Mouse (Mus musculus) midbrain, embryonic 13.5 days (tissue): ENCODE results near the gene Klhl10. TPM values are rescaled to one million over a fixed set of nuclear protein-coding genes. Genes with fewer than 3 reads are reported as not detected.

Experiments
- ATAC-seq: fragments of 200-750 bp; cut with Nextera tagmentation; 2 replicates; pipeline ENCODE4 v1.8.0; 2017; ENCODE audit warnings: mild to moderate bottlenecking, moderate TSS enrichment, moderate library complexity
- H3K27ac ChIP-seq: fragments of 300-500 bp; sonication (generic); 2 replicates; pipeline ENCODE4 v1.5.1; 2015; ENCODE audit warnings: inconsistent platforms, mild to moderate bottlenecking, moderate library complexity
- H3K27me3 ChIP-seq: fragments of 300-500 bp; sonication (generic); 2 replicates; pipeline ENCODE4 v1.6.1; 2015; ENCODE audit warnings: mild to moderate bottlenecking, inconsistent platforms
- H3K36me3 ChIP-seq: fragments of 300-500 bp; sonication (generic); 2 replicates; pipeline ENCODE4 v1.6.1; 2015; ENCODE audit warnings: mild to moderate bottlenecking, inconsistent platforms
- H3K4me1 ChIP-seq: fragments of 300-500 bp; sonication (generic); replicated peaks from 2 replicates; pipeline ENCODE4 v1.6.1; 2015; ENCODE audit warnings: inconsistent platforms
- H3K4me2 ChIP-seq: fragments of 300-500 bp; sonication (generic); replicated peaks from 2 replicates; pipeline ENCODE4 v1.6.1; 2015; ENCODE audit warnings: moderate library complexity, mild to moderate bottlenecking, inconsistent platforms
- H3K4me3 ChIP-seq: fragments of 300-500 bp; sonication (generic); replicated peaks from 2 replicates; pipeline ENCODE4 v1.5.1; 2015; ENCODE audit warnings: mild to moderate bottlenecking, inconsistent platforms
- H3K9ac ChIP-seq: fragments of 300-500 bp; sonication (generic); replicated peaks from 2 replicates; pipeline ENCODE4 v1.6.1; 2015; ENCODE audit warnings: mild to moderate bottlenecking, inconsistent platforms
- H3K9me3 ChIP-seq: fragments of 300-500 bp; sonication (generic); 2 replicates; pipeline ENCODE4 v1.6.1; 2016; ENCODE audit warnings: mild to moderate bottlenecking, inconsistent platforms
- WGBS: fragments of 180-500 bp; shearing (Covaris S2); methylation state at CpG from one replicate; pipeline ENCODE4 v1.1.7; 2015; 5-methylcytosine and 5-hydroxymethylcytosine counted together
- polyA plus RNA-seq: library from polyadenylated mRNA; unstranded; fragments of >200 nt; fragmentation: Nextera tagmentation; extraction: Ambion mirVana; gene quantifications from 2 replicates; pipeline ENCODE4 v1.2.1, GENCODE M21; 2015

The Klhl10 gene
- polyA plus RNA-seq, 1 experiment from 2014 or later: 0.85 TPM

DNA sequence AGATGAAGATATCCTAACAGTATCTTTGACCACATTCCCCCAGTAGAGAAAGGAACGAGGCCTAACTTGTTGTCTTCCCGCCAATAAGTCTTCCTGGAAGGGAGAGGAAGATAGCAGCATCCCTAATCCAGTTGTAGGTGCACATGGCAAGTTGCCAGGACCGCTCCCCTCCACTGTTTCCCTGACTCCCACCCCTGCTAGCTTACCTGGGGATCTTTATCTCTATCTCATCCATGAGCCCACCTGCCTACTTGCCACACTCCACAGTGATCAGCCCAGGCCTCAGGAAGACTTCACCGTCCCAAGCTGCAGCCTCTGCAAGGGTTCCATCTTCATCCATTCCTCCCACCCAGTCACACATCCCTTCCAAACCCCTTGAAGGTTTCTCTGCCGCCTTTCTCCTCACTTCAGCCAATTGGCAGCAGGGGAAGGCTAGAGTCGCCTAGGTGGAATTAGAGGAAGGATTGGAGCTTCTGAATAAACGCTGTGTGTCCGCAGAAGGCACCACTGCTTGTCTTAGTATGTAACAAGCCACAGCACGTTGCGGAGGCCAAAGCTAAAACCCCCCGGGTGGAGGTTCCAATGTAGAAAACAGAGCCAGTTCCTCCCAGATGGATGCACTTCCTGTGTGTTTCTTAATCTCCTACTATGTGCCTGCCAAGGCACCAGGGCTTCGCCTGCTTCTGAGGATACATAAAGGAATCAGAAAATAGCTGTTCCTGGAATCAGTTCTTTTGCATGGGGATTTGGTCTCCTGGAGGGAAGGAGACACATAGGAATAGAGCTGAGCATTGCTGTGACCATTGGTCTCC is 41.8 kb upstream of the Klhl10 start:
- Histone ChIP-seq H3K4me2 (no peak overlapping the region), H3K4me3 (no peak overlapping the region), H3K9ac (no peak overlapping the region), H3K27ac (no peak overlapping the region), H3K36me3 (no peaks in the 10 kb centered on the region), H3K27me3 (peaks cover 21% of the 10 kb centered on the region), H3K4me1 (peaks cover 30% of the 10 kb centered on the region), H3K9me3 (no peaks in the 10 kb centered on the region)
- WGBS: 77% methylated on average over 12 of the region's 12 CpGs
- ATAC-seq: no peak

DNA sequence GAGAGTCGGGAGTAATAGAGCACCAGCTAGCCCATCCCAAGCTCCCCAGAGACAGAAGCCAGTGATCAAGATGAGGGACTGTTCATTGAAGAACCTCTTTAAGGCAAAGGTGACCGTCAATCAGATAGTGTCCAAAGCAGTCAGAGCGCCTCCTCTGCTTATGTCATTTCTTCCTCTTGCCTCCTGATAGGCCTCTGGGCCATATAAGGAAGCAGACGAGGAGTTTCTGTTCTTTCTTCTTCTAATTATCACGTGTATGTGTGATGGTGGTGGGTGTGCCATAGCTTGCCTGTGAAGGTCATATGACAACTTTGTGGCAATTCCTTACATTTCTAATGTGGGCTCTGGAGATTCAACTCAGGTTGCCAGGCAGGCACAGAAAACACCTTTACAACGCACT is 40.9 kb upstream of the Klhl10 start:
- no peak for ATAC-seq
- Histone ChIP-seq H3K27ac (no peak overlapping the region), H3K4me1 (peaks cover 21% of the 10 kb centered on the region), H3K36me3 (no peaks in the 10 kb centered on the region), H3K9ac (no peak overlapping the region), H3K4me3 (no peak overlapping the region), H3K27me3 (peaks cover 12% of the 10 kb centered on the region), H3K9me3 (no peaks in the 10 kb centered on the region), H3K4me2 (no peak overlapping the region)
- WGBS: 83% methylated on average over 6 of the region's 6 CpGs

DNA sequence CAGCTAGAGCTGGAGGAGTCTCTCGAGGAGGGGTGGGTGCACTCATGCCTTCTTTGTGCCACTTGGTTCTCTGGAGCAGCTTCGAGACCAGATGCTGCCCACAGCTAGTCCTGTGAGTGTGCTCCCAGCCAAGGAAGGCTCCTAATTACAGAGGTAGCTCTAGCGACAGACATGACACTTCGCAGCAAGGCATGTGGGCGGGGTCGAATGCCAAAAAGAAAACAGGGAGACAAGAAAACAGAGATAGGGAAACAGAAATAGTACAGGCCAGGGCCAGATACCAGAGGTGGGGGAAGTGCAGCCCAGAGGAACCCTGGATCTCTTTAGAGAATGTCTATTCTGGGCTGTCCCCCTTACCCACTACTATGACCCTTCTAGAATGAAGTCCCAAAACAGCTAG is 39.5 kb upstream of the Klhl10 start:
- H3K9me3 ChIP-seq: no peaks in the 10 kb centered on the region
- H3K36me3 ChIP-seq: no peaks in the 10 kb centered on the region
- no peak for ATAC-seq
- H3K27ac ChIP-seq: no peak overlapping the region
- peaks cover 7% of the 10 kb centered on the region for H3K4me1 ChIP-seq
- H3K27me3 ChIP-seq: no peaks in the 10 kb centered on the region
- no peak overlapping the region for H3K9ac ChIP-seq
- H3K4me2 ChIP-seq: no peak overlapping the region
- WGBS: 50% methylated on average over 6 of the region's 6 CpGs
- no peak overlapping the region for H3K4me3 ChIP-seq

DNA sequence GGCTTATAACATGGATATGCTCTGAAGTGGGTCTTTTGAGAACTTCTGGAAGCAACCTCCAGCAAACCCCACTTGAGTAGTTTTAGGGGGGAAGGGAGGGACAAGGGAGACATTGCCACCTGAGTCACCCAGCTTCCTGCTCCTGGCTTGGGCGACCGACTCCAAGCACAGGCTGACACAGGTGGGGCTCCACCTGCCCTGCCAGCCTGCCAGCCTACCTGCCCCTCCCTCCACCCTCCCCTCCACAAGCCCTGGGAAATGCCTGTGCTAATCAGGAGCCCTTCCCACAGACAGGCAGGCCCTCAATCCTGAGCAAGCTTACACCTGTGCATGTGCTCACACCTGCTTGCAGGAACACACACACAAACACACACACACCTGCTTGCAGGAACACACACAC is 39.0 kb upstream of the Klhl10 start:
- Histone ChIP-seq H3K4me3 (no peak overlapping the region), H3K27me3 (no peaks in the 10 kb centered on the region), H3K4me2 (no peak overlapping the region), H3K4me1 (peaks cover 7% of the 10 kb centered on the region), H3K27ac (no peak overlapping the region), H3K9me3 (no peaks in the 10 kb centered on the region), H3K36me3 (no peaks in the 10 kb centered on the region), H3K9ac (no peak overlapping the region)
- 82% methylated on average over 2 of the region's 2 CpGs for WGBS
- no peak for ATAC-seq

DNA sequence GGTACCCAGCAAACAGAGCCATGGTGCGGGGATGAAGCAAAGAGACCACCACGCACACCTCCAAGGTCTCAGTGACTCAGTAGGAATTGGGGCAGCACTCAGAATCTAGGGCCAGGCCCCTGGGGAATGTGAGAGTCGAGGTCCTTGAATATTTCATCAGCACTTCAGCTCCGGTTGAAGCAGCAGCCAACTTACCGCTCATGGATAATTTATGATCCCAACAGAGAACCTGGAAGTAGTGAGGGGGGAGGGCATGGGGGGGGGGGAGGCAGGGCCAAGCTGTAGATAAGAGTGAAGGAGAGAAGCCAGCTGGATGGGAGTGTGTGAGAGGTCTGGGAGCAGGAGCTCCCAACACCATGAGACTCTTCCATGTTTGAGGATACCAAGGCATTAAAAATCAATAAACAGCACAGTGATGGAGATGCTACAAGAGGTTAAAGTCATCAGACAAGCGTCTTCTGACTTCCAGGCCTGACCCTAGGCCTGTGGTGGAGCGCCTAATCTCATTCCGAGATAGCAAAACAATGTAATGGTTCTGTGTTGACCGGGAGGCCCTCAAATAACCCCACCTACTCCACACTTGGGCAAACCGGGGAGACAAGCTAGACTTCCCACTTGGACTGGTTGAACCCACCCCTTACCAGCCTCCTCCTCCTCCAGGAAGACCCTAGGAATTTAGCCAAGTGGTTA is 38.1 kb upstream of the Klhl10 start:
- Histone ChIP-seq H3K9ac (no peak overlapping the region), H3K4me1 (peaks cover 7% of the 10 kb centered on the region), H3K27me3 (no peaks in the 10 kb centered on the region), H3K9me3 (no peaks in the 10 kb centered on the region), H3K36me3 (no peaks in the 10 kb centered on the region), H3K4me3 (no peak overlapping the region), H3K4me2 (no peak overlapping the region), H3K27ac (no peak overlapping the region)
- no peak for ATAC-seq
- WGBS: 69% methylated on average over 10 of the region's 10 CpGs

DNA sequence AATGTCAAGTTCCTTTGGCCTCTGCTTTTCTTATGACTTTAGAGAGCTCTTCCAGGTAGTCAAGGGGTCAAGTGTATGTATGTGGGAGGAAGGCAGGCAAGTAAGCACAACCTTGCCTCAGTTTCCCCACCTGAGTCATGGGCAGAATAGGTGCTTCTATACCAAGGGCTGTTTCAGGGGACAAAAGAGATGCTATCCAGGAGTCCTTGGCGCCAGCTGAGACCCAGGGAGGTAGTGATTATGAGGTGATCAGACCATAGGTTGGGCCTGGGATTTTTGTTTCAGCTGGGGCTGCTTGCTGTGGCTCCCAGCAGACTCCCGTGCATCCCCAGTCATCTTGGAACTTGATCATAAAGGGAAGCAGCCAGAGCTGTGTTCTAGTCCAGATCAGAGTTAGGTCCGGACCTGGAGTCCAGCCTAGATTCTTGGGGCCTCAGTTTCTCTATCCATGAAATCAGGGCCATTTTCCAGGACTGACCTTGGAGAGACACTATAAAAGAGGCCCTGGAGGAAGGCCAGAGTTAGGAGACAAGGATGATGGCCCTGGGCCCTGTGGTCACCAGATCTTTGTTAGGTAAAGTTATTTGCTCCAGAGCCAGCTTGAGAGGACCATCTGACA is 37.2 kb upstream of the Klhl10 start:
- ATAC-seq: no peak
- Histone ChIP-seq H3K4me2 (no peak overlapping the region), H3K4me3 (no peak overlapping the region), H3K27ac (no peak overlapping the region), H3K4me1 (peaks cover 7% of the 10 kb centered on the region), H3K36me3 (0 out of 2 replicates have a peak, but pooled peaks cover 7% of the 10 kb centered on the region), H3K9ac (no peak overlapping the region), H3K27me3 (no peaks in the 10 kb centered on the region), H3K9me3 (no peaks in the 10 kb centered on the region)
- 88% methylated on average over 3 of the region's 3 CpGs for WGBS

DNA sequence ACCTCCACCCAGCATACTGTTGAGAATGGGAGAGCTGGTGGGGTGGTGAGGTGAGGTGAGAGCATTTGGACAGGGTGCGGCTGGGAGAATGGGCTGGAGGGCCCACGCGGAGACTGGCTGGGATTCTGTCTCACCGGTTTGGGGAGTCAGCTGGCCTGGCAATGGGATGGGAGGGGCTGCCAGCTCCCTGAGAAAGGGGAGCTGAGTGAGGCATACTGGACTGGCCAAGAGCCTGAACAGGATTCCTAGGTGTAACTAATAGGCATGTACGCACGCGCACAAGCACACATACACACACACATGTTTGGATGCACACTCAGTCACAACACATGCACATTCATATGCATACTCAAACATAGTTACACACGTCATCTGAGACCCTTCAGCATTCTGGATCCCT is 35.4 kb upstream of the Klhl10 start:
- no peak overlapping the region for H3K4me3 ChIP-seq
- H3K27me3 ChIP-seq: no peaks in the 10 kb centered on the region
- H3K4me1 ChIP-seq: peaks cover 7% of the 10 kb centered on the region
- H3K9ac ChIP-seq: no peak overlapping the region
- no peak overlapping the region for H3K27ac ChIP-seq
- no peak for ATAC-seq
- WGBS: 80% methylated on average over 8 of the region's 8 CpGs
- no peaks in the 10 kb centered on the region for H3K9me3 ChIP-seq
- H3K36me3 ChIP-seq: 0 out of 2 replicates have a peak, but pooled peaks cover 7% of the 10 kb centered on the region
- H3K4me2 ChIP-seq: no peak overlapping the region

DNA sequence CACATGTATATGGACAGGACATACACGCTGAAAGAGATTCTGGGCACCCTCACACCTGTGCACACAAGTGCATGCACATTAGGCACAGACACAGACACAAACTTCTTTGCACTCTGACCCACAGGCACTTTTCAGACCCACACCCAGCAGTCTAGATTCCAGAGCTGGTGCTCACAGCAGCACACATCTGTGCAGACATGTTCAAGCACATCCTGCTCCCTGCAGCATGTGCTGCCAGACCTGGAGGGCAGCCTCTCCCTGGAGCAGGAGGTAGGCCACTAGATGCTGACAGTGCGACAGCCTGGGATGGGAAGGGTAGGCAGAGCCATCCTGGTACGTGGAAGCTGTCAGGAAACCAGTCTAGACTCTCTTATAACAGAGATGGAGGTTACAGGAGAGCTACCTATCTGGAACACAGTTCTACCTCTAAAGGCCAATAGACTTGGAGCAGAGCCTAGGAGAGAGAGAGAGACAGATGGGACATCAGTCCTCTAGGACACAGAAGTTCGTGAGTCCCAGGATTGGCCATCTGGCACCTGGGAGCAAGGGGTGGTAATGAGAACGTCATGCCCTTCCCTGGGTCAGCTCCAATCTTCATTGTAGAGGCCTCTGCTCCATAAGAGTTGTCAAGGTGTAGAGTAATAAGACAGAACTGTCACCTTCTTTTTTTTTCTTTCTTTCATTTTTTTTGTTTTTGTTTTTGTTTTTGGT is 34.6 kb upstream of the Klhl10 start:
- Histone ChIP-seq H3K9ac (no peak overlapping the region), H3K4me2 (no peak overlapping the region), H3K27ac (no peak overlapping the region), H3K27me3 (no peaks in the 10 kb centered on the region), H3K36me3 (0 out of 2 replicates have a peak, but pooled peaks cover 7% of the 10 kb centered on the region), H3K4me3 (no peak overlapping the region), H3K4me1 (peaks cover 10% of the 10 kb centered on the region), H3K9me3 (no peaks in the 10 kb centered on the region)
- no peak for ATAC-seq
- WGBS: 88% methylated on average over 5 of the region's 5 CpGs

DNA sequence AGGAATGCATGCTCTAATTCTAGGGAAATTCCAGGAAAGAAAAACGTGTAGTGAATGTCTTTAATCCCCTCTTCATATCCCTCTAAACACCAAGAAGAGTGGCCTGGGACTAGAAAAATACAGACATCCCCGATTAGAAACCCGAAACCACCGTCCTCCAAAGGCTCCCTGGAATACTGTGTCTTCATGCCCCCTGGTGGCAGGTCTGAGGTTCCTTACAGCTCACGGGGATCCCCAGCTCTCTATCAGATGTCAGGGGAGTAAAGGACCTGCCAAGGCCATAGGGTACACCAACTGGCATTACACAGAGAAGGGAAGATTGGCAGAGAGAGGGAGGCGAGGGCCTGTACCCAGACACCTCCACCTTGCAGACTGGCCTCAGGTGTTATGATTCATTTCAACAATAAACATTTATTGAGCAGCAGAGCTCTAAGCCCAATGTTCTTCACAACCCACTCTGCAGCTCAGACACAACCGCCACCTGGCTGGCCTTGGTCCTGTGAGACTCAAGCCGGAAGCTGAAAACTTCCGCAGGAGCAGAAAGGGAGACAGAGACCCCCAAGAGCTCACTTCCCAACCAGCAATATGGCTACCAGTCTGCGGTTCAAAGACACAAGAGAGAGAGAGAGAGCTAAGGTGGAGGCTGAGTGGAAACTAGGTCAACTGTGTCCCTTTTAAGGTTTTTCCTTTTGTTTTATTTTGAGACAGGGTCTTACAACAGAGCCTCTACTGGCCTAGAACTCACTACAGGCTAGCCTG is 33.5 kb upstream of the Klhl10 start:
- Histone ChIP-seq H3K4me1 (peaks cover 19% of the 10 kb centered on the region; the same call in 1 of the 2 replicates), H3K27ac (no peak overlapping the region), H3K9ac (no peak overlapping the region), H3K36me3 (0 out of 2 replicates have a peak, but pooled peaks cover 7% of the 10 kb centered on the region), H3K9me3 (no peaks in the 10 kb centered on the region), H3K4me3 (no peak overlapping the region), H3K4me2 (no peak overlapping the region), H3K27me3 (0 out of 2 replicates have a peak, but pooled peaks cover 3% of the 10 kb centered on the region)
- 49% methylated on average over 10 of the region's 10 CpGs for WGBS
- ATAC-seq: no peak

DNA sequence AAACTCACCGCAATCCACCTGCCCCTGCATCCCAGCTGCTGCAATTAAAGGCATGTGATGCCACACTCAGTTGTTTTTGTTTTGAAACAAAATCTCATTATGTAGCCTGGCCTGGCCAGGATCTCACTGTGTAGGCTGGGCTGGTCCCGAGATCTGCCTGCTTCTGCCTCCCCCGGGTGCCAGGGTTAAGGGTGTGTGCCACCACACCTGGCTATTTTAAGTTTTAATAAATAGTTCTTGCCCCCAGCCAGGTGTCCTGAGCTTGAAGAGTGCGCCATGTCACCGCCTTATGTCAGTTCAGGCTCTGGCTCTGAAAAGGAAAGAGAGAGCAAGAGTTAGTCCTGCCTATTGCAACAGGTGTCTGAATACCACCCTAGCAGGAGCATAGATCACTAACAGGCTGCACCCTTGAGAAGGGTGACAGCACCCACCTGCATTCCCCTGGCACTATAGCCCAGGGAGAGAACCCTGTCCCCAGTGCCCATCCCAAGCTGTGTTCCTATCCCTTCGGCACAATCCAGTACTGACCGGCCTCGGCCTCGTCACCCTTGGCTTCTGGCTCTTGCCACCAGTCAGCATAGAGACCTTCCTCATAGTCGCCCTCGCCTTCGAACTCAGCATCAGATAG is 32.8 kb upstream of the Klhl10 start:
- Histone ChIP-seq H3K4me2 (no peak overlapping the region), H3K9me3 (no peaks in the 10 kb centered on the region), H3K4me1 (peaks cover 22% of the 10 kb centered on the region; the same call in 1 of the 2 replicates), H3K36me3 (0 out of 2 replicates have a peak, but pooled peaks cover 7% of the 10 kb centered on the region), H3K27ac (no peak overlapping the region), H3K9ac (no peak overlapping the region), H3K27me3 (peaks cover 10% of the 10 kb centered on the region; the same call in 1 of the 2 replicates), H3K4me3 (no peak overlapping the region)
- 88% methylated on average over 12 of the region's 12 CpGs for WGBS
- ATAC-seq: no peak

DNA sequence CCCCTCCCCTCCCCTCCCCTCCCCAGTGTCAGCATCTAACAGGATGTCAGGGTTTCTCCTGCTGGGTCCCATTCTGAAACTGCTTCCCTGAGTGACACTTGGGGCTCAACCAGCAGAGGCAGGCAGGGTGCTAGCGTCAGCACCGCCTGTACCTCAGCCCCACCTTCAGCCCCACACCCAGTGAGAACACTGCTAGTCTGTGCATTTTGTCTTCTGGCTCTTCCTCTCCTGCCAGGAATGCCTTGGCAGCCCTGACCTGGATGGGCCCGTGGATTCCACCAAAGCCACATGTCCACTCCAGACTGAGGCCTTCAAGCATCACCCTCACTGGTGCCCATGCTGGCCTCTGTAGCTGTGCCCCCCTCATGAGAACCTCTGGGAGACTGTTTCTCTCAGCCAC is 32.0 kb upstream of the Klhl10 start:
- H3K9ac ChIP-seq: no peak overlapping the region

More for the DNA sequence above, 32.0 kb upstream of the Klhl10 start:
- H3K4me2 ChIP-seq: no peak overlapping the region
- H3K36me3 ChIP-seq: 0 out of 2 replicates have a peak, but pooled peaks cover 7% of the 10 kb centered on the region
- no peaks in the 10 kb centered on the region for H3K9me3 ChIP-seq
- H3K4me1 ChIP-seq: peaks cover 24% of the 10 kb centered on the region; the same call in 1 of the 2 replicates
- 93% methylated on average over 3 of the region's 3 CpGs for WGBS
- H3K4me3 ChIP-seq: no peak overlapping the region
- H3K27ac ChIP-seq: no peak overlapping the region
- peaks cover 11% of the 10 kb centered on the region; the same call in 1 of the 2 replicates for H3K27me3 ChIP-seq
- ATAC-seq: no peak
